Mouse (Mus musculus) liver, embryonic 13.5 days (tissue): ENCODE measurements around the gene Zscan12. TPM values are rescaled to one million over a fixed set of nuclear protein-coding genes. Genes with fewer than 3 reads are reported as not detected.
A peak's percentile ranks its signal among the peaks of the same experiment; 100 is the strongest.

Experiments used
- ATAC-seq: fragments of 200-750 bp; cut with Nextera tagmentation; 2 replicates; pipeline ENCODE4 v1.8.0; 2017; ENCODE audit warnings: low read depth, mild to moderate bottlenecking, moderate number of reproducible peaks, moderate library complexity
- DNase-seq: peaks from one replicate; pipeline ENCODE4 v3.0.0; 2022
- H3K27ac ChIP-seq: fragments of 300-500 bp; sonication (generic); 2 replicates; pipeline ENCODE4 v1.5.1; 2015; ENCODE audit warnings: moderate library complexity, mild to moderate bottlenecking, inconsistent platforms
- H3K27me3 ChIP-seq: fragments of 300-500 bp; sonication (generic); 2 replicates; pipeline ENCODE4 v1.6.1; 2015; ENCODE audit warnings: mild to moderate bottlenecking, inconsistent platforms
- H3K36me3 ChIP-seq: fragments of 300-500 bp; sonication (generic); 2 replicates; pipeline ENCODE4 v1.6.1; 2015; ENCODE audit warnings: mild to moderate bottlenecking, inconsistent platforms
- H3K4me1 ChIP-seq: fragments of 300-500 bp; sonication (generic); replicated peaks from 2 replicates; pipeline ENCODE4 v1.6.1; 2015; ENCODE audit warnings: inconsistent platforms
- H3K4me2 ChIP-seq: fragments of 300-500 bp; sonication (generic); 2 replicates; pipeline ENCODE4 v1.6.1; 2015; ENCODE audit warnings: inconsistent platforms, mild to moderate bottlenecking, moderate library complexity
- H3K4me3 ChIP-seq: fragments of 300-500 bp; sonication (generic); replicated peaks from 2 replicates; pipeline ENCODE4 v1.5.1; 2015; ENCODE audit warnings: mild to moderate bottlenecking, inconsistent platforms
- H3K9ac ChIP-seq: fragments of 300-500 bp; sonication (generic); 2 replicates; pipeline ENCODE4 v1.6.1; 2015; ENCODE audit warnings: mild to moderate bottlenecking, inconsistent platforms
- H3K9me3 ChIP-seq: fragments of 300-500 bp; sonication (generic); replicated peaks from 2 replicates; pipeline ENCODE4 v1.6.1; 2016; ENCODE audit warnings: inconsistent platforms
- WGBS: fragments of 180-500 bp; shearing (Covaris S2); methylation state at CpG from one replicate; pipeline ENCODE4 v1.1.7; 2015; ENCODE audit not compliant: insufficient replicate concordance; 5-methylcytosine and 5-hydroxymethylcytosine counted together
- polyA plus RNA-seq: library from polyadenylated mRNA; unstranded; fragments of >200 nt; fragmentation: Nextera tagmentation; extraction: Ambion mirVana; gene quantifications from 2 replicates; pipeline ENCODE4 v1.2.1, GENCODE M21; 2015

Gene Zscan12
- polyA plus RNA-seq, result 4.4 and 5.0 TPM in 2 replicates

DNA sequence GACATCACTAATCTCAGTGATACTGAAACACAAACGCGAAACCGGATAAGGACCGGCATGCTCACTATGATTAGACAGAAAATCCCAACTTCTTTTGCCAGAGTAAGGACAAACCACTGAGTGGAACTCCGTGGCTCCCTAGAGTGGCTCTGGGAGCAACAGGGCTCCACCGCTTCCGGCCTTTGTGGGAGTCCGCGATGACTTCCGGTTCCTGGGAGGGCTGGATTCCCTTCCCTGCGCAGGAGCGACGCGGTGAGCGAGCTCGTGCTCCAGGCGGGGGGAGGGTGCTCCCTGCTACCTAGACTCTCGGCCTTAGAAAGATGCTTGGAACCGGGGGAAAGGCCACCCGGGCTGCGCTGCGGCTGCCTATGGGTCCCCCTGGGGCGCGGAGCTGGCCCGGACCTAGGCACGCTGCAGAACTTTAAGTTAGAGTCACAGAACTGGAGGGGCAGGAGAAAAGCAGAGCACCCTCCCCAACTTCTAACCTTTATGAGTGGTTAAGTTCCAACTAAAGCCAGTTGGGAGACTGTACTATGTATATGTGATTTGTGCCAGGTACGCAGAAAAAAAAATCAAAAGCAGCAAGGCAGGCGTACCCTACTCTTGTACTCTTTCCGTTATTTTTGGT is at the start of gene Zscan12:
Zscan12 (plus strand) TSS at position 200 of the 628 bp plus-strand sequence.
- Histone ChIP-seq H3K9ac (peak within 1 kb of the TSS; percentile 83), H3K4me2 (peak within 1 kb of the TSS; percentile 66), H3K4me1 (peaks cover 21% of the 10 kb centered on the region), H3K27me3 (0 out of 2 replicates have a peak, but pooled peaks cover 3% of the 10 kb centered on the region), H3K9me3 (no peaks in the 10 kb centered on the region), H3K27ac (peak within 1 kb of the TSS; percentile 71), H3K36me3 (peaks cover 8% of the 10 kb centered on the region; the same call in 1 of the 2 replicates), H3K4me3 (peak within 1 kb of the TSS; percentile 75)
- DNase-seq (peak; percentile 85), ATAC-seq (peak; percentile 99)
- under 1% methylated on average over 29 of the region's 29 CpGs for WGBS

DNA sequence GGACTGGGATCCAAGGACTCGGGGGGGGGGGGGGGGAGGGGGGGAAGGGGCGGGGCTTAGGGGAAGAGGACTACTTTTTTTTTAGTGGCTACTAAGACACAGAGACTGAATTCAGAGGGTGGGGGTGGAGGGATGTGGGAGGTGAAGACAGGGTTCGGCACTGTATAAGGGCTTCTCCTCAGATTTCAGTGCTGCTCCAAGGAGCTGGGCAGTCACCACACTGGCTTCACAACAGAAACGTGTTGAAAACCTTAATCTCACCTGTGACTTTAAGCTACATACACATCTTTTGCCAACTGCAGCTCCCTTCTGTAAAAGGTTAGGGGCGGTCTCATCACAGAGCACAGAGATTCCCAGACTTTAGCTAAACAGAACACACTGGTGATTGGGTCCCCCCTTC is 49.8 kb upstream of the Zscan12 start:
- no peak overlapping the region for H3K9ac ChIP-seq
- H3K36me3 ChIP-seq, result no peaks in the 10 kb centered on the region
- no peak overlapping the region for H3K4me3 ChIP-seq
- 27% methylated on average over 4 of the region's 5 CpGs for WGBS
- no peaks in the 10 kb centered on the region for H3K27me3 ChIP-seq
- H3K9me3 ChIP-seq, result no peaks in the 10 kb centered on the region
- DNase-seq, result no peak
- H3K4me2 ChIP-seq, result no peak overlapping the region
- no peak for ATAC-seq
- peaks cover 5% of the 10 kb centered on the region for H3K4me1 ChIP-seq
- no peak overlapping the region for H3K27ac ChIP-seq

DNA sequence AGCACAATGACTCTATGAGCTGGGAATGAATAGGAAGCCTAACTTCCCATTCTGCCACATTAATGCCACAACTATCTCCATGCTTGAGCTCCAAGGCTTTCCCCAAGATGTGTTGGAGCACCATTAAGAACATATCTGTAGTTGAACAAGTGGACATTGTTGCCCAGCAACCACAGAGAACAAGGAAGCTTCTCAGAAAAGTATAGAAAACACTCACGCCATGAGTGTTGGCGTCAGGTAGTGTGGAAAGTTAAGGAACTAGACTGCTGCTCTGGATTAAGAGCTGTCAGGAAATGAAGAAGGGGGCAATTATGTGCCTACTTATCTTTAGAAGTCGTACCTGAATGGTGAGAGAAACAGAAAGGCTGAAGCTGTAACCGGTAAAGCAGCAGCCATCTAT is 48.7 kb upstream of the Zscan12 start:
- Histone ChIP-seq H3K27me3 (no peaks in the 10 kb centered on the region), H3K4me2 (no peak overlapping the region), H3K4me1 (peaks cover 5% of the 10 kb centered on the region), H3K9me3 (no peaks in the 10 kb centered on the region), H3K27ac (no peak overlapping the region), H3K4me3 (no peak overlapping the region), H3K36me3 (no peaks in the 10 kb centered on the region), H3K9ac (no peak overlapping the region)
- DNase-seq, result no peak
- 57% methylated on average over 4 of the region's 4 CpGs for WGBS
- ATAC-seq, result no peak

DNA sequence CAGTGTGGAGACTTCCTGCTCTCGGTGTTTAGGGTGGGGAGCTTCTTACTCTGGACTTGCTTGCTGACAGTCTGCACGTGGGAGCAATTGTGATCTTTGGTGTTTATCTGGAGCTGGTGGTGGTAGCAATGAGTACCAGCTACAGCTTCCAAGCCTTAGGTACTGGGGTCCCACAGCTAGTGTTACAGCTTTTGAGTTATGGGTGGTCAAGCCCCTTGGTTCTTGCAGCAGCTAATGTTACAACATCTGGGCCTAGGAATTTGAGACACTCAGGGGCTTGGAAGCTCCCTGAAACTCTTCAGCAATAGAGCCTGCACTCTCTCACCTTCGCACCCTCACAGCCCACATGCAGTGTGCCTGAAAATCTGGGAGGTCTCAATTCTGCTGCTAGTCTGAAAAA is 42.4 kb upstream of the Zscan12 start:
- no peak for ATAC-seq
- H3K9ac ChIP-seq, result no peak overlapping the region

DNA sequence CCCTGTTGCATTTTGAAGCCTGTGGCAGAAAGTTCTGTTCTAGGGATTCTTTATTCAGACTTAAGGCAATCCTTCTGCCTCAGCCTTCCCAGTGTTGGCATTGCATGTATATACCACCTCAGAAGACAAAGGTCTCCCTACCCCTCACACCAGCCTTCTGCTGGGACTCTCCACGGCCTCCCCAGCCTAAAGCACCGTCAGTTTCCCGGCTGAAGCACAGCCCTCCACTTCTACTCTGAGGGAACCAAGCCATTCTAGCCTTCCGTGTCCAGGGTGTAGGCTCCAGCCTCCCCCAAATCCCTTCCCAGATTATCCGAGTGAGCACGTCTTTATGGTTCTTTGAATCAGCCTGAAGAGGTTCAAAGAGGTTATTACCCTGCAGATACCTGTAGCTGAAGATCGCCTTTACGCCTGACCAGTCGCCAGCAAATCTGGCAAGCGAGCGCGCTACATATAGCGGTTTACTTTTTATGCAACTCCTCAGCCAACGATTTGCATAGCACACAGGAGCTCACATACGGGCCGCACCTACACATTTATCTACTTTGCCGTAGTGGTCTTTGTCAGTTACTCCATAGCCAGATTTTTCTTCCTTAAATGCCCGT is 40.6 kb upstream of the Zscan12 start:
- 0 out of 2 replicates have a peak overlapping the region, but pooled peaks have one; percentile 8 for H3K9ac ChIP-seq
- ATAC-seq (no peak), DNase-seq (no peak)
- H3K4me2 ChIP-seq, result peak overlapping the region; percentile 54
- WGBS, result 4% methylated on average over 18 of the region's 18 CpGs
- no peaks in the 10 kb centered on the region for H3K9me3 ChIP-seq
- H3K4me1 ChIP-seq, result peaks cover 13% of the 10 kb centered on the region
- no peaks in the 10 kb centered on the region for H3K36me3 ChIP-seq
- peak overlapping the region; percentile 45 for H3K4me3 ChIP-seq
- H3K27ac ChIP-seq, result no peak overlapping the region
- peaks cover 40% of the 10 kb centered on the region for H3K27me3 ChIP-seq

More for the DNA sequence above, 42.4 kb upstream of the Zscan12 start:
- Histone ChIP-seq H3K9me3 (no peaks in the 10 kb centered on the region), H3K4me2 (no peak overlapping the region), H3K36me3 (no peaks in the 10 kb centered on the region), H3K4me3 (no peak overlapping the region), H3K27ac (no peak overlapping the region), H3K27me3 (peaks cover 36% of the 10 kb centered on the region), H3K4me1 (peaks cover 5% of the 10 kb centered on the region)
- DNase-seq, result no peak
- WGBS, result 37% methylated on average over 3 of the region's 3 CpGs

DNA sequence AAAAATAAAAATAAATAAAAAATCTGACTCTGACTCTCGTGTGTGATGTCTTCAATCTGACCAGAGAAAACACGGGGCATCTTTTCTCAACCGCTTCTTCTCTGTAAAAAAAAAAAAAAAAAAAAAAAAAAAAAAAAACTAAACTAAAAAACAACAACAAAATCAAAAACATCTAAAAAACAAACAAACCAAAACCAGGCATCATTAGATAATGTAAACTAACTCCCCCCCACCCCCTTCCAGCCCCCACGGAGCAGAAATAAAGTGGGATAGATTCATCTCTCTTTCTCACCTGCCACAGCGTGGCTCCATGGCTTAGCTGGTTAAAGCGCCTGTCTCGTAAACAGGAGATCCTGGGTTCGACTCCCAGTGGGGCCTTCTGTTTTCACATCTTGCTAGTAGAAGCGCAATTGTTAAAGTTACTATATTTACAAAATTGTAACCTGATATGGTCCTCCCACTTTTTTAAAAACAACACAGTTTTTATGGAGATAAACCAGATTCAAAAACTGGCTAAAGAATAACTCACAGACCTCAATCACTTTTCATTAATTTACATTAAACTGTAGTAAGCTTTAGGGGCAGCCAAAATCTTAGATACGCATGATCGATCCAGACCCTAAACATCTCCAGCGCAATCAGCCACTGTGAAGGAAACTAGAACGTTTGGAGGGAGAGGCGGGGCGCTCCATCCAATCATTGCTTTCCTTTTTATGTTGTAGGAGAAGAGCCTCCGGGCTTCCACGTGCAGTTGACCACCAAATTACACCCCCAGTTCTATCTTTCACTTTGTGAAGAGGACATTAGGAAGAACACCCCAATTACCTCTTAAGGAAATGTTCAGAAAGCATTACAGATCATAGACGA is 39.9 kb upstream of the Zscan12 start:
- no peak for DNase-seq
- Histone ChIP-seq H3K9ac (no peak overlapping the region), H3K9me3 (no peaks in the 10 kb centered on the region), H3K4me3 (peak overlapping the region; percentile 45), H3K4me1 (peaks cover 19% of the 10 kb centered on the region), H3K27me3 (peaks cover 43% of the 10 kb centered on the region), H3K27ac (no peak overlapping the region), H3K4me2 (peak overlapping the region; percentile 54), H3K36me3 (no peaks in the 10 kb centered on the region)
- no peak for ATAC-seq
- 15% methylated on average over 18 of the region's 18 CpGs for WGBS

DNA sequence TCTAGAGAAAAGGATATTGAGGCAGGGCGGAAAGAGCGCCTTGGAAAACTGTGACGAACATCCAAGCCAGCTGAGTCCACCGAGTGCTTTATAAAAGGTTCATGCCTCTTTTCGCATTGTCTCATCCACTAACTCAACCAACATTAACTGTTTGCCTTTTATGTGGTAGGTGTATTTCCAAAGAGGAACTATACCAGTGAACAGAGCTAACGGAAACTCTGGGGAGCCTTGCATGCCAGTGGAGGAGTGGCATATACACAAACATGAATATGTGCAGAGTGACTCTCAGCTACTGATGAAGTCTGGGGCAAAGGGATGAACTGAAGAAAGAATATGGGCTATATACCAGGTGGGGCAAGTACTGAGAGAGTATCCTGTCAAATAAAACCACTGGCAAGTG is 39.2 kb upstream of the Zscan12 start:
- 39% methylated on average over 6 of the region's 6 CpGs for WGBS
- peaks cover 48% of the 10 kb centered on the region for H3K27me3 ChIP-seq
- no peak overlapping the region for H3K9ac ChIP-seq
- H3K4me1 ChIP-seq, result peaks cover 19% of the 10 kb centered on the region
- no peak for DNase-seq
- H3K9me3 ChIP-seq, result no peaks in the 10 kb centered on the region
- peak overlapping the region; percentile 54 for H3K4me2 ChIP-seq
- no peaks in the 10 kb centered on the region for H3K36me3 ChIP-seq
- ATAC-seq, result no peak
- no peak overlapping the region for H3K4me3 ChIP-seq
- H3K27ac ChIP-seq, result no peak overlapping the region

DNA sequence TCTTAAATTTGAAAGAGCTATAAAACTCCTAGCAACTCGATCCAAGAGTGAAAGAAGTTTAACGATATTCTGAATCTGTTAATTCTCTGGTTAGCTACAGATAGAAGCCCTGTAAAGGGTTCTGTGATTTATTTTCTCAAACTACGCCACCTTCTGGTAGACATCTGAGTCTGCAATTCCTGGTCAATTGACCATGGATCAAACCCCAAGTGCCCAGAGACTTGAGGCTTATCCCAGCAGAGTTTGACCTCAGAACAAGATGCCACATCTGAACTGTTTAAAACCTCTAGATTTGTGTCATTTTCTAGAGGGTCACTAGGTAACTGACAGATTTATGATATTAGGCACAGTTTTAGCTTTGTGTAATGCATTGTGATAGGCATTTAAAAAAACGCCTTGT is 36.4 kb upstream of the Zscan12 start:
- H3K9me3 ChIP-seq, result no peaks in the 10 kb centered on the region
- peak overlapping the region; percentile 65 for H3K4me2 ChIP-seq
- H3K27me3 ChIP-seq, result peaks cover 47% of the 10 kb centered on the region
- 6% methylated on average over 4 of the region's 4 CpGs for WGBS
- peak; percentile 48; the same call in 1 of the 2 replicates for ATAC-seq
- no peak overlapping the region for H3K27ac ChIP-seq
- peaks cover 19% of the 10 kb centered on the region for H3K4me1 ChIP-seq
- DNase-seq, result no peak
- peak overlapping the region; percentile 55; the same call in 1 of the 2 replicates for H3K4me3 ChIP-seq
- no peak overlapping the region for H3K9ac ChIP-seq
- no peaks in the 10 kb centered on the region for H3K36me3 ChIP-seq

DNA sequence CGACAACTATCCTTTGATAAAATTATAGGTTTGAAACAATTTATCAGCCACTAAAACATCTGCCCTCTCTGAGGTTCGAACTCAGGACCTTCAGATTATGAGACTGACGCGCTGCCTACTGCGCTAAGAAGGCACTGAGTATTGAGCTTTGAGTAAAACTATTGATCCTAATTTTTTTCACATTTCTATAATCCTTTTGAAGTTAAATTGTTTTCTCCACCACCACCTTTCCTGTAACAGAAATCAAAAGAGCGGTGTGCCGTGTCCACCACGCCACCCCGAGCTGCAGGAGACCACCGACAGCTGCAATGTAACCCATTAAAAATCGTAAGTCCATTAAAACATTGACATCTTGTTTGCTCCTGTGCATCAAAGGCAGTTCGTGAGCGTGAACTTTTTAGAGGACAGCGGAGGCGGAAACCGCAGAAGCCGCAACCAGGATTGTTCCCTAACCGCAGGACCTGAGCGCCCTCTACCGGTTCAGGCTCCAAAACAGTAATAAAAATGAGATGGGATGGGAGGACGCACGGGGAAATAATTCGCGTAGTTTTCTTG is 35.9 kb upstream of the Zscan12 start:
- Histone ChIP-seq H3K9me3 (no peaks in the 10 kb centered on the region), H3K4me1 (peaks cover 18% of the 10 kb centered on the region), H3K36me3 (no peaks in the 10 kb centered on the region), H3K27me3 (peaks cover 42% of the 10 kb centered on the region), H3K27ac (no peak overlapping the region), H3K9ac (peak overlapping the region; percentile 41), H3K4me3 (peak overlapping the region; percentile 55), H3K4me2 (peak overlapping the region; percentile 65)
- peak; percentile 68; the same call in 1 of the 2 replicates for ATAC-seq
- DNase-seq, result peak; percentile 64
- WGBS, result under 1% methylated on average over 24 of the region's 24 CpGs

DNA sequence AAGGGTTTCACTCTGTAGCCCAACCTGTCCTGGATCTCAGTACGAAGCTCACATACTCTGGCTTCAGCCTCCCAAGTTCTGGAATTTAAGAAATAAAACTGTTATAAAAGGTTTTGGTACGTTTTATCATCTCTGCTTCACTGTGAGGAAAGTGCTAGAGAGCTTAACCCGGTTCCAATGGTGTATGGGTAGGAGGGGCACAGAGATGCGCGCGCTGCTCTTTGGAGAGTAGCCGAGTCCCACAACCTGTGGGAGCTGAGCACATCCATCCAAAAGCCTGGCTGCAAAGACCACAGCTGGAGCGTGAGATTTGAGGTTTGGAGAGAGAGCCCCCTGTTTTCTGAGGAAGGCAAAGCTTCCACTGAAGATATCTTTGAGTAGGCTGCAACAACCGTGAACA is 35.2 kb upstream of the Zscan12 start:
- H3K9ac ChIP-seq, result peak overlapping the region; percentile 41
- no peak for ATAC-seq
- peak overlapping the region; percentile 65 for H3K4me2 ChIP-seq
- peak; percentile 23 for DNase-seq
- no peaks in the 10 kb centered on the region for H3K36me3 ChIP-seq
- H3K27ac ChIP-seq, result no peak overlapping the region
- H3K4me1 ChIP-seq, result peaks cover 14% of the 10 kb centered on the region
- peak overlapping the region; percentile 55 for H3K4me3 ChIP-seq
- WGBS, result 3% methylated on average over 9 of the region's 9 CpGs
- H3K9me3 ChIP-seq, result no peaks in the 10 kb centered on the region
- H3K27me3 ChIP-seq, result peaks cover 37% of the 10 kb centered on the region

DNA sequence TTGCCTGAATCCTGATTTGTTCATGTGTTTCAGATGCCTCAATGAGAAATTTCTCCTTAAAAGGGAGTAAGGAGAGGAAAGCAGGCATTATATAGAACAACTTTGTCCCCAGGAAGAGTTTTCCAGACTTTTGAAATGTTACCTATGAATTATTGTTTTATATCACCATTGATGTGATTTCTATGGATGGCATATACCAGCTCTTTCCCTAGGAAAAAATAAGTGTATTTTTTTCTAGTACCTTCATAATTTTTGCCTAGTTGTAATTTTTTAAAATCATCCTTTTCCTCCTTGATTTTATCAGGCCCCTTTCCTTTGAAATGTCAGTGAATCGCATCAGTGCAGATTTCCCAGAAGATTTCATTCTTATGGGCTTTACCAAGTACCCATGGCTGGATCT is 16.0 kb upstream of the Zscan12 start, which contains the start of gene Olfr1367:
Olfr1367 (plus strand) TSS at position 301 of the 400 bp plus-strand sequence.
- ATAC-seq (no peak), DNase-seq (no peak)
- H3K27ac ChIP-seq, result no peak within 1 kb of the TSS
- peaks cover 10% of the 10 kb centered on the region for H3K27me3 ChIP-seq
- H3K4me1 ChIP-seq, result no peaks in the 10 kb centered on the region
- no peaks in the 10 kb centered on the region for H3K9me3 ChIP-seq
- WGBS, result 75% methylated on average over 1 of the region's 1 CpGs
- H3K36me3 ChIP-seq, result no peaks in the 10 kb centered on the region
- no peak within 1 kb of the TSS for H3K4me2 ChIP-seq
- H3K9ac ChIP-seq, result no peak within 1 kb of the TSS
- H3K4me3 ChIP-seq, result no peak within 1 kb of the TSS
